Mouse (Mus musculus): ENCODE measurements around the gene Cpt1c.

DNA sequence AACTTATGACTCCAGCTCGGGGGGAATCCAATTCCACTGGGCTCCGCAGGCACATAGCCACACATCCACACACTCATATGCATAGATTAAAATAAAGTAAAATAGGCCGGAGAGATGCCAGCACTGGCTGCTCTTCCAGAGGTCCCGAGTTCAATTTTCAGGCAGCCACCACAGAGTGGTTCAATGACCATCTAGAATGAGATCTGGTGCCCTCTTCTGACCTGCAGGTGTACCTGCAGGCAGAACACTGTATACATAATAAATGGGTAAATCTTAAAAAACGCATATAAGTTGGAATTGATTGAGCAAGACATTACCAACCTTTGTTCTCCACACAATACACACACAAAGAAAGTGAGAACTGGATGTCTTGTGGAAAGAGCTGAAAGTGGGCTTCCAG lies 19.0 kb downstream of the Cpt1c start:
- TF ChIP-seq POLR2A (IDR thresholded peaks at IDR 0.05; ENCODE audit: insufficient read depth, low read depth, low read length) (no peak), EP300 (IDR thresholded peaks at IDR 0.05; ENCODE audit: insufficient read depth, low read depth, low read length) (no peak), CTCF (IDR thresholded peaks at IDR 0.05) (peak; percentile 89)

All from heart, adult 2 months (tissue).